Mouse (Mus musculus): ENCODE data around the gene Tbc1d15. TPM values are rescaled to one million over a fixed set of nuclear protein-coding genes. Genes with fewer than 3 reads are reported as not detected.

Gene Tbc1d15
- polyA plus RNA-seq, 1 experiment from 2014 or later: 65.6 TPM

DNA sequence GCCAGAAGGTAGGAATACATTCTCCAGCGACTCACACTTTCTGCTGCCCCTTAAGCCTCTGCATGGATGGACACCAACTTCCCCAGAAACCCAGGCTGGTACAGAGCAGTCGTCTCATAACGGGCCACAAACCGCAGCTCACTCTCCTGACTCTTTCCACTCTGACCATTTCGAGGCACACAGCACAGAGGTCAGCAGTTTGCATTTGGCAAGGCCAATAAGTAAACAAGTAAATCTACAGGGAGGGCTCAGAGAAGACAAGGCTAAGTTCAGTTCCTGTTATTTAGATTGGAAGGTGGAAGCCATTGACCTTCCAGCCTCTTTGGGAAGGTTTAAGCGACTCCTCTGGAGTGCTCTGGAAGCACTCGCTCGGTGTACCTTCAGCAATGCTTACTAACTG lies 37.6 kb upstream of the Tbc1d15 start:
- H3K9ac ChIP-seq (ENCODE audit: low read length): no peak overlapping the region
- no peak overlapping the region for H3K27ac ChIP-seq (replicated peaks; ENCODE audit: low read depth, low read length)
- H3K4me1 ChIP-seq (ENCODE audit: control insufficient read depth, insufficient read depth, low read length): no peaks in the 10 kb centered on the region
- 88% methylated on average over 8 of the region's 8 CpGs for WGBS
- no peaks in the 10 kb centered on the region for H3K9me3 ChIP-seq (ENCODE audit: control insufficient read depth, low read length)
- no peak overlapping the region for H3K4me3 ChIP-seq (ENCODE audit: low read depth, low read length)
- ATAC-seq (ENCODE audit: insufficient number of reproducible peaks, low FRiP score, low TSS enrichment, low read depth): no peak
- H3K27me3 ChIP-seq (ENCODE audit: control insufficient read depth, insufficient read depth, low read length): no peaks in the 10 kb centered on the region
- peaks cover 5% of the 10 kb centered on the region; the same call in 1 of the 2 replicates for H3K36me3 ChIP-seq (ENCODE audit: control insufficient read depth, insufficient read depth, low read length)
- no peak overlapping the region for H3K4me2 ChIP-seq (ENCODE audit: low read depth, severe bottlenecking)
- DNase-seq (ENCODE audit: low spot score): no peak

GRCm38 (mm10) chr10:115284170-115284569 lies 32.9 kb upstream of the Tbc1d15 start:
- no peaks in the 10 kb centered on the region for H3K9me3 ChIP-seq (ENCODE audit: control insufficient read depth, low read length)
- no peaks in the 10 kb centered on the region for H3K27me3 ChIP-seq (ENCODE audit: control insufficient read depth, insufficient read depth, low read length)
- H3K27ac ChIP-seq (replicated peaks; ENCODE audit: low read depth, low read length): no peak overlapping the region
- DNase-seq (ENCODE audit: low spot score) (no peak), ATAC-seq (ENCODE audit: insufficient number of reproducible peaks, low FRiP score, low TSS enrichment, low read depth) (no peak)
- H3K4me3 ChIP-seq (ENCODE audit: low read depth, low read length): no peak overlapping the region
- H3K36me3 ChIP-seq (ENCODE audit: control insufficient read depth, insufficient read depth, low read length): peaks cover 2% of the 10 kb centered on the region; the same call in 1 of the 2 replicates
- no peak overlapping the region for H3K4me2 ChIP-seq (ENCODE audit: low read depth, severe bottlenecking)
- no peak overlapping the region for H3K9ac ChIP-seq (ENCODE audit: low read length)
- 76% methylated on average over 10 of the region's 10 CpGs for WGBS
- no peaks in the 10 kb centered on the region for H3K4me1 ChIP-seq (ENCODE audit: control insufficient read depth, insufficient read depth, low read length)

- Histone ChIP-seq H3K27ac (replicated peaks; ENCODE audit: low read depth, low read length) (no peak overlapping the region), H3K27me3 (ENCODE audit: control insufficient read depth, insufficient read depth, low read length) (no peaks in the 10 kb centered on the region), H3K9ac (ENCODE audit: low read length) (no peak overlapping the region), H3K4me3 (ENCODE audit: low read depth, low read length) (no peak overlapping the region), H3K9me3 (ENCODE audit: control insufficient read depth, low read length) (no peaks in the 10 kb centered on the region), H3K4me2 (ENCODE audit: low read depth, severe bottlenecking) (no peak overlapping the region), H3K4me1 (ENCODE audit: control insufficient read depth, insufficient read depth, low read length) (no peaks in the 10 kb centered on the region), H3K36me3 (ENCODE audit: control insufficient read depth, insufficient read depth, low read length) (no peaks in the 10 kb centered on the region)
- DNase-seq (ENCODE audit: low spot score): no peak
- ATAC-seq (ENCODE audit: insufficient number of reproducible peaks, low FRiP score, low TSS enrichment, low read depth): no peak
- WGBS: 91% methylated on average over 10 of the region's 10 CpGs
These were observed 30.1 kb upstream of the Tbc1d15 start for GRCm38 (mm10) chr10:115281381-115281780.

GRCm38 (mm10) chr10:115271649-115272048 lies 20.4 kb upstream of the Tbc1d15 start:
- Histone ChIP-seq H3K36me3 (ENCODE audit: control insufficient read depth, insufficient read depth, low read length) (no peaks in the 10 kb centered on the region), H3K4me3 (ENCODE audit: low read depth, low read length) (no peak overlapping the region), H3K4me2 (ENCODE audit: low read depth, severe bottlenecking) (no peak overlapping the region), H3K9me3 (ENCODE audit: control insufficient read depth, low read length) (no peaks in the 10 kb centered on the region), H3K9ac (ENCODE audit: low read length) (no peak overlapping the region), H3K27me3 (ENCODE audit: control insufficient read depth, insufficient read depth, low read length) (no peaks in the 10 kb centered on the region), H3K4me1 (ENCODE audit: control insufficient read depth, insufficient read depth, low read length) (no peaks in the 10 kb centered on the region), H3K27ac (replicated peaks; ENCODE audit: low read depth, low read length) (no peak overlapping the region)
- DNase-seq (ENCODE audit: low spot score) (no peak), ATAC-seq (ENCODE audit: insufficient number of reproducible peaks, low FRiP score, low TSS enrichment, low read depth) (no peak)
- WGBS: 64% methylated on average over 5 of the region's 5 CpGs

DNA sequence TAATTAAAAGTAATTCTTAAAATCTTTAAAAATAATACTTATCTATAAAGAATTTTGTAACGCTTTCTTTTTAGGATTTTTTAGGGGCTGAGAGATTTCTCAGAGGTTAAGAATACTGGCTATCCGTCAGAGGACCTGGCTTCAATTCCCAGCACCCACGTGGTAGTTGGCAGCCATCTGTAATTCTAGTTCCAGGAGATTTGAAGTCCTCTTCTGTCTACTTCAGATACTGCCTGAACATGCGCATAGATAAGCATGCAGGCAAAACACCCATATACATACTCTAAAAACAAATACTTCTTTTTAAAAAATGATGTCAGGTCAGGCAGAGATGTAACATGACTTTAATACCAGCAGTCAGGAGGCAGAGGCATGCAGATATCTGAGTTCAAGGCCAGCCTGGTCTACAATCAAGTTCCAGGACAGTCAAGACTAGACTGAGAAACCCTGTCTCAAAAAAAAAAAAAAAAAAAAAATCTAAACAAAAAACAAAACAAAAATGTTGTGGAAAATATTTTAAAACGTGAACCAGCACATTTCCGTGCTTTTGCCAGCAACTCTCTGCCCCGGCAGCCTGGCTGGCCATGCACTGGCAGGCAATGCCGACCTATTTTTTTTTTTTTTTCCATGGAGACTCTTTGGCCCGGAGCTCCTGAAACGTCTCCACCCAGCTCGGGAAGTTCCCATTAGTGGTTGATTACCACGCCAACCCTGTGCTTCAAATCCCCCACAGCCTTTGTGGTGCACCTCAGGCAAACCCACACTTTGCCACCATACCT lies 19.5 kb upstream of the Tbc1d15 start:
- ATAC-seq (ENCODE audit: insufficient number of reproducible peaks, low FRiP score, low TSS enrichment, low read depth): no peak
- no peak overlapping the region for H3K4me3 ChIP-seq (ENCODE audit: low read depth, low read length)
- no peak overlapping the region for H3K27ac ChIP-seq (replicated peaks; ENCODE audit: low read depth, low read length)
- no peak overlapping the region for H3K4me2 ChIP-seq (ENCODE audit: low read depth, severe bottlenecking)
- H3K9me3 ChIP-seq (ENCODE audit: control insufficient read depth, low read length): no peaks in the 10 kb centered on the region
- 90% methylated on average over 12 of the region's 12 CpGs for WGBS
- no peaks in the 10 kb centered on the region for H3K27me3 ChIP-seq (ENCODE audit: control insufficient read depth, insufficient read depth, low read length)
- H3K4me1 ChIP-seq (ENCODE audit: control insufficient read depth, insufficient read depth, low read length): no peaks in the 10 kb centered on the region
- no peaks in the 10 kb centered on the region for H3K36me3 ChIP-seq (ENCODE audit: control insufficient read depth, insufficient read depth, low read length)
- no peak for DNase-seq (ENCODE audit: low spot score)
- no peak overlapping the region for H3K9ac ChIP-seq (ENCODE audit: low read length)

DNA sequence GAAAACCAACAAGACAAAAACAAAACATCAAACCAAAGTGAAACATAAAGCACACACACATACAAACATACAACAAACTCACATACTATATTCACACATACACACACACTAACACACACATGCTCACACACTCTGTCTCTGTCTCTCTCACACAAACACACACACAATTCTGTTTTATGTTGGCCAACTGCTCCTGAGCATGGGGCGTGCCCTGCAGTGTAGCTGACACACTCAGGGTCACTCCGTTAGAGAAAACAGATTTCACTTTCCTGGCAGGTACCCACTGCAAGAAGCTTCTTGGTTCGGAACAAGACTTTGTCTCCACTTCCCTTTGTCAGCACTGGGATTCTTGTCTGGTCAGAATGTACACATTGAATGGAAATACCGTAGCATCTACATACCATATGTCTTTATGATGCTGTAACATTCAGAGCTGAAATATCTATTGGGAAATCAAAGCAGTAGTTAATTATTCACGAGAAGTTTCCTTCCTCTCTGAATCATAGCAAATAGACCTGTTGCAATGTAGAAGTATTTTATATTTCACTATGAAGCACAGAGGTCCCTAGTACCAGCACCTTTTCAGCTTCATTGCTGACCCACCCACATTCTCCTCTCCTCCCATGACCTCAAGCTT lies 11.8 kb upstream of the Tbc1d15 start:
- WGBS: 75% methylated on average over 5 of the region's 5 CpGs
- Histone ChIP-seq H3K4me3 (ENCODE audit: low read depth, low read length) (no peak overlapping the region), H3K36me3 (ENCODE audit: control insufficient read depth, insufficient read depth, low read length) (no peaks in the 10 kb centered on the region), H3K4me2 (ENCODE audit: low read depth, severe bottlenecking) (no peak overlapping the region), H3K9me3 (ENCODE audit: control insufficient read depth, low read length) (no peaks in the 10 kb centered on the region; the same call in 1 of the 2 replicates), H3K27me3 (ENCODE audit: control insufficient read depth, insufficient read depth, low read length) (no peaks in the 10 kb centered on the region), H3K27ac (replicated peaks; ENCODE audit: low read depth, low read length) (no peak overlapping the region), H3K4me1 (ENCODE audit: control insufficient read depth, insufficient read depth, low read length) (no peaks in the 10 kb centered on the region), H3K9ac (ENCODE audit: low read length) (no peak overlapping the region)
- DNase-seq (ENCODE audit: low spot score) (no peak), ATAC-seq (ENCODE audit: insufficient number of reproducible peaks, low FRiP score, low TSS enrichment, low read depth) (no peak)

- no peak overlapping the region for H3K4me3 ChIP-seq (ENCODE audit: low read depth, low read length)
- H3K9ac ChIP-seq (ENCODE audit: low read length): no peak overlapping the region
- no peak overlapping the region for H3K4me2 ChIP-seq (ENCODE audit: low read depth, severe bottlenecking)
- no peaks in the 10 kb centered on the region for H3K36me3 ChIP-seq (ENCODE audit: control insufficient read depth, insufficient read depth, low read length)
- DNase-seq (ENCODE audit: low spot score) (no peak), ATAC-seq (ENCODE audit: insufficient number of reproducible peaks, low FRiP score, low TSS enrichment, low read depth) (no peak)
- 89% methylated on average over 2 of the region's 2 CpGs for WGBS
- no peaks in the 10 kb centered on the region; the same call in 1 of the 2 replicates for H3K9me3 ChIP-seq (ENCODE audit: control insufficient read depth, low read length)
- no peaks in the 10 kb centered on the region for H3K27me3 ChIP-seq (ENCODE audit: control insufficient read depth, insufficient read depth, low read length)
- no peak overlapping the region for H3K27ac ChIP-seq (replicated peaks; ENCODE audit: low read depth, low read length)
- H3K4me1 ChIP-seq (ENCODE audit: control insufficient read depth, insufficient read depth, low read length): no peaks in the 10 kb centered on the region
These were observed 11.0 kb upstream of the Tbc1d15 start for GRCm38 (mm10) chr10:115262261-115262660.

- no peaks in the 10 kb centered on the region for H3K27me3 ChIP-seq (ENCODE audit: control insufficient read depth, insufficient read depth, low read length)
- WGBS: 85% methylated on average over 3 of the region's 3 CpGs
- H3K36me3 ChIP-seq (ENCODE audit: control insufficient read depth, insufficient read depth, low read length): no peaks in the 10 kb centered on the region
- no peaks in the 10 kb centered on the region; the same call in 1 of the 2 replicates for H3K9me3 ChIP-seq (ENCODE audit: control insufficient read depth, low read length)
- H3K4me2 ChIP-seq (ENCODE audit: low read depth, severe bottlenecking): no peak overlapping the region
- H3K27ac ChIP-seq (replicated peaks; ENCODE audit: low read depth, low read length): no peak overlapping the region
- DNase-seq (ENCODE audit: low spot score) (no peak), ATAC-seq (ENCODE audit: insufficient number of reproducible peaks, low FRiP score, low TSS enrichment, low read depth) (no peak)
- no peak overlapping the region for H3K9ac ChIP-seq (ENCODE audit: low read length)
- H3K4me1 ChIP-seq (ENCODE audit: control insufficient read depth, insufficient read depth, low read length): no peaks in the 10 kb centered on the region
- no peak overlapping the region for H3K4me3 ChIP-seq (ENCODE audit: low read depth, low read length)
These were observed 10.2 kb upstream of the Tbc1d15 start for GRCm38 (mm10) chr10:115261428-115261827.

All from limb, embryonic 11.5 days (tissue).